Mouse (Mus musculus) brain, embryonic 14.5 days (tissue): Measurements from ENCODE around the gene Sh3yl1. TPM values are rescaled to one million over a fixed set of nuclear protein-coding genes. Genes with fewer than 3 reads are reported as not detected.

Experiments
- DNase-seq: peaks from one replicate; pipeline ENCODE4 v3.0.0-alpha.2; 2011; ENCODE audit warnings: low read depth
- CTCF ChIP-seq: fragments of 200-500 bp; IDR thresholded peaks from 2 replicates; pipeline ENCODE4 v1.5.1; 2012; ENCODE audit warnings: inconsistent platforms, mild to moderate bottlenecking, moderate library complexity, borderline replicate concordance; ENCODE audit not compliant: insufficient read depth, insufficient read length; ENCODE audit errors: extremely low read depth
- POLR2A ChIP-seq: fragments of 200-500 bp; IDR thresholded peaks from 2 replicates; pipeline ENCODE4 v1.6.1; 2012; ENCODE audit warnings: mild to moderate bottlenecking, inconsistent platforms, borderline replicate concordance; ENCODE audit not compliant: poor library complexity, insufficient read depth, insufficient read length, severe bottlenecking; ENCODE audit errors: extremely low read depth
- polyA plus RNA-seq: library from polyadenylated mRNA; depleted of rRNA; stranded (reverse); fragments of >200 nt; gene quantifications from 2 replicates; pipeline ENCODE4 v1.2.3, GENCODE M21; 2012; rRNA removed

Sh3yl1 gene
- polyA plus RNA-seq, 1 experiment, result 23.0 TPM

- DNase-seq, result peak; percentile 87
- TF ChIP-seq POLR2A (no peak), CTCF (peak; percentile 69; the same call in 1 of the 2 replicates)
Observed at GRCm38 (mm10) chr12:31005010-31005409, 93.5 kb downstream of the Sh3yl1 start.

GRCm38 (mm10) chr12:31008171-31008570 lies 96.7 kb downstream of the Sh3yl1 start:
- peak; percentile 42 for DNase-seq
- no peak for TF ChIP-seq POLR2A
- peak; percentile 40; the same call in 1 of the 2 replicates for TF ChIP-seq CTCF

Other genes starting within 250 kb of the Sh3yl1 start
- gene Alkal2, start 27.3 kb upstream of the Sh3yl1 start, polyA plus RNA-seq, result 0.19 and 0.55 TPM in 2 replicates
- 9.5 and 22.3 TPM in 2 replicates for gene Acp1, start 79 bp upstream of the Sh3yl1 start, polyA plus RNA-seq
- 0.03 TPM in 1 of 2 replicates, not detected in the other for gene Fam110c, start 162.2 kb downstream of the Sh3yl1 start, polyA plus RNA-seq